Mouse (Mus musculus): ENCODE results near the gene Irf2bp1. TPM values are rescaled to one million over a fixed set of nuclear protein-coding genes. Genes with fewer than 3 reads are reported as not detected.

Irf2bp1 gene
- total RNA-seq, 2 experiments from 2014 or later: 6.9 to 11.4 TPM

DNA sequence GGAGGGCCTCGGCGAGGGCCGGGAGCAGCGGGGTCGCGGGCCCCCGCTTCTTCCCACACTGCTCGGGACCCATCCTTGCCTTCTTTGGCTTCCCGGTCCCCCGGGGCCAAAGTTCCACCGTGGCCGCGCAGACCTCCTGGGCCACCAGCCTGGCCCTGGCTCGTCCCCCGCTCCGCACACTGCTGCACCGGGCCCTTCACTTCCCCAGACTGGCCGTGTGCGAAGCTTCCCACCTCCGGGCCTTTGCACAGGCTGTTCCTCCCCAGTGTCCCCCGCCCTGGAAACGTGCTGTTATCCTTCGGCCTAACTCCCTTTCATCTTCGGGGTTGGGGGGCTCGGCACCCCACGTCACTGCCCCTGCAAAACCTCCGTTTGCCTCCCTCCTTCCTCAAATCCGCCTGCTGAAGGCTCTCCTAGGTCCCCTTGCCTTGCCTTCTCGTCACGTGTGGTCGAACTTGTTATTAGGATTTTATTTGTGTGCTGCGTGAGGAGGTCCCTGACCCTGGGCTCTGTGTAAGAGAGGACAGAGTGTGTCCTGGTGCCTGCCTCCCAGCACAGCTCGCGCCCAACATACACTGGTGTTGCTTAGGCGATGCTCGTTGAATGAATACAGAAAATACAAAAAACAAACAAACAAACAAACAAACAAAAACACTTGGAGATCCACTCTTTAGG is 20.9 kb downstream of the Irf2bp1 start:
- ATAC-seq (ENCODE audit: poor library complexity, severe bottlenecking): peak; percentile 37

DNA sequence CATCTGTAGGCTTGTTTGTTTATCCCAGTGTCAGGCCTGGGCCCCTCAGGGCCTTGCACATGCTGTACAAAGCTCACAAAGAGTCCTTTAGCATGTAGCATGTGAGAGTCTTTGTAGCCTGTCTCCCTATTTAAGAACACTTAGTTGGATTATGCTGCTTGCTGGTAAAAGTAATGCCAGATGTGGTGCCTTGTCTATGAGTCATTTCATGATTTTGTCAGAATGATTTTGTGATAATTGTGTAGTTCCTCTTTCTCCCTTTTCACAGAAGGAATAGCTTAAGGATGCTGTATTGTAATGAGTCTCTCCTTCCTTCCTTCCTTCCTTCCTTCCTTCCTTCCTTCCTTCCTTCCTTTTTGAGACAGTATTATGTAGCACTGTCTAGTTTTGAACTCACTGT is 24.2 kb downstream of the Irf2bp1 start:
- ATAC-seq (ENCODE audit: poor library complexity, severe bottlenecking): no peak

- peak; percentile 74 for ATAC-seq (ENCODE audit: poor library complexity, severe bottlenecking)
Measured at GRCm38 (mm10) chr7:19029084-19029653, 25.3 kb downstream of the Irf2bp1 start.

DNA sequence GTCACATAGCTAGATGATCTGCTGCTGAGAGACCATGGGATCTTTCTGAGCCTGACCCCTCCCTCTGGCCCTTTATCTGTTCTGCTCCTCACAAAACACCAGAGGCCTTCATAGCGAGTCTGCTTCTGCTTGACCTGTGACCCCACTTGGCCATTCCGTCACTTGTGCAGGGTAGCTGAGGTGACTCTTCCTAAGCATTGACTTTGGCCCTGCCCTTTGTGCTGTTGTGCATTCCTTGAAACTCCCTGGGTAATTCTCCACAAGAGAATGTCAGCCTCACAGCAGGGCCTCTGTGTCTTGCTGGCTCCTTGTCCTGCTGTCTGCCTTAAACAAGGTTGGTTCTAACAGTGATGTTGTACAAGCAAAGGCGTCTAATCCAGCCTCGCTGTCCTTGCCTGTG is 27.8 kb downstream of the Irf2bp1 start:
- no peak for ATAC-seq (ENCODE audit: poor library complexity, severe bottlenecking)

DNA sequence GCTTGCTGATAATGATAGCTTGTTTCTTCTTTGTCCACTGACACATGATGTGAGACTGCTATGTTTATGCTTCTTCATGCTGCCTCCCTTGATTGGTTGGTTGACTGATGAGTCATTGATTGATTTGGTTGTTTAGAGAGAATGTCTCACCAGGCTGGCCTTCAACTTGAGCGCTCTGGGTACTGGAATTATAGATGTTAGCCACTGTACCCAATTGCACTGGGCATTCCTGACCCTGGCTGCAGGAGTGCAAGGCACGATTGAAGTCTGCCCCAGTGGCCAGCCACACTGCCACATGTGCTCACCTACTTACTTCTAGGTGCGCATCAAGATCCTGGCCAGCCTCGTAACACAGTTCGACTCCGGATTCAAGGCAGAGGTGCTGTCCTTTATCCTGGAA is 40.8 kb downstream of the Irf2bp1 start:
- no peak for ATAC-seq (ENCODE audit: poor library complexity, severe bottlenecking)

GRCm38 (mm10) chr7:19046286-19047069 is 42.6 kb downstream of the Irf2bp1 start:
- ATAC-seq (ENCODE audit: poor library complexity, severe bottlenecking): no peak

DNA sequence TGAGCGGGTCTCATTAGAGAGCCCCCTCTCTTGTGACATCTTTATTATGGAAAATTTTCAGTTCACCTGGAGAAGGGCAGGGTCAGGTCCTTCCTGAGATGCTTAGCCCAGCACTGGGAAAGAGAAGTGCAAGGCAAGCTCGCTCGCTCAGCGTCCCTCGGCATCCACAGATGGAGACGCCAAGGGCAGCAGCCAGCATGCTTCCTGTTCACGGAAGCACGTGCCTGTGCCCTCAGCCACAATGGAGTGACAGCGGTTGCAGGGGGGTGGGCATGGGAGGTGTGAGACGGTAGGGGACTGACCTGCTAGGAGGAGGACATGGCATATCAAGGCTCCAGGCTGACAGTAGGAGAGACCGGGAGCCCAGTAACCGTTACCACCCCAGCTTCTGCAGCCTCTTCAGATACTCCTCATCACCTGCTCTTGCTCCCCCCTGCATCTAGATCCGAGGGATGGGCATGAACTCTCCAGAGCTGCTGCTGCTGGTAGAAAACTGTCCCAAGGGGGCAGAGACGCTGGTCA is 44.2 kb downstream of the Irf2bp1 start:
- ATAC-seq (ENCODE audit: poor library complexity, severe bottlenecking): no peak

DNA sequence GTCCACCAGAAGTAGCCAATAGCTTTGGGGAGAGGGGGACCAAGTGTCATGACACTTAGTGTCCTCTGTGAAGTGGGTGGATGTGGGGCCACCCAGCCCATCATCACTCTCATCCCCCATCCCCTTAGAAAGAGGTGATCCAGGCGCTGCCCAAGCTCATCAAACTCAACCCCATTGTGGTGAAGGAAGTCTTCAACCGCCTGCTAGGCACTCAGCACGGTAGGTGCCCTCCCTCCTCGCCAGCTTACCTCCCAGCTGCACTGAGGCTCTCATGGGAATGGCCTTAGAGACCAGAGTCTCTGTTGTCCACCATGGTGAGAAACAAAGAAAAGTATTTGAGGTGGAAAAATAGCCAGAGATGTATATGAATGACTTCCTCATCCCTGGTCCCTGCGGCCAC is 45.4 kb downstream of the Irf2bp1 start:
- no peak for ATAC-seq (ENCODE audit: poor library complexity, severe bottlenecking)

DNA sequence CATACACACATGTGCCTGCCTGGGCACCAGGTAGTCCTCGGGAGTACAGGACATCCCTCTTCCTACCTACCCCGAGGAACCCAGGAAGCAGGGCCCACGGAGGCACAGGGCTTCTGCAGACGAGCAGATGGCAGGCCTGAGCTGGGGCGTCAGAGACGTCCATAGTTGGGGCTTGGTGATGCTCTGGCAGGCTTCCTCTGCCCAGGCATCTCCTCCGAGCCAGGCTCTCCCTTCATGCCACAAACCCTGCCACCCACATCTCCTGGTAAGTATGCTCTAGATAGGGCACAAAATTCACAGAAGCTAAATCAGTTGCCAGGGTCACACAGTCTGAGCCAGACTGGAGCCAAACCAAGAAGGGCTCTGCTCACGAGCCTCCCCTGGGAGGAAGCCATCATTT is 46.3 kb downstream of the Irf2bp1 start:
- ATAC-seq (ENCODE audit: poor library complexity, severe bottlenecking): no peak

DNA sequence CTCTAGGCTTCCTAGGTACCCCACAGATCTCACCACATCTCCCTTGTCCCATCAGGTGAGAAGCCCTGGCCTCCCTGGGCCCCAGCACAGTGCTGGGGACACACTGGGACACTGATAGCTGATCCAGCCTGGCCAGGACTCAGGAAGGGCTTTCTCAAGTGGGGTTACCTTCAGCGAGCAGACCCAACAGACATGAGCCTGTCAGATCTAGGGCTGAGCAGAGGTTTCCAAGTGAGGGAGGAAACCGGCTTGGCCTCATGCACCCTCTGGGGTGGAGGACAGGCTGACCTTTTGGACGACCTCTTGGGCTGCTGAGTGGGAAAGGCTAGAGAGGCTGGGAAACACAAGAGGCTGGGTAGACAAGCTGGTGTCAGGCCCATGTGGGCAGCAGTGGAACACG is 47.3 kb downstream of the Irf2bp1 start:
- no peak for ATAC-seq (ENCODE audit: poor library complexity, severe bottlenecking)

DNA sequence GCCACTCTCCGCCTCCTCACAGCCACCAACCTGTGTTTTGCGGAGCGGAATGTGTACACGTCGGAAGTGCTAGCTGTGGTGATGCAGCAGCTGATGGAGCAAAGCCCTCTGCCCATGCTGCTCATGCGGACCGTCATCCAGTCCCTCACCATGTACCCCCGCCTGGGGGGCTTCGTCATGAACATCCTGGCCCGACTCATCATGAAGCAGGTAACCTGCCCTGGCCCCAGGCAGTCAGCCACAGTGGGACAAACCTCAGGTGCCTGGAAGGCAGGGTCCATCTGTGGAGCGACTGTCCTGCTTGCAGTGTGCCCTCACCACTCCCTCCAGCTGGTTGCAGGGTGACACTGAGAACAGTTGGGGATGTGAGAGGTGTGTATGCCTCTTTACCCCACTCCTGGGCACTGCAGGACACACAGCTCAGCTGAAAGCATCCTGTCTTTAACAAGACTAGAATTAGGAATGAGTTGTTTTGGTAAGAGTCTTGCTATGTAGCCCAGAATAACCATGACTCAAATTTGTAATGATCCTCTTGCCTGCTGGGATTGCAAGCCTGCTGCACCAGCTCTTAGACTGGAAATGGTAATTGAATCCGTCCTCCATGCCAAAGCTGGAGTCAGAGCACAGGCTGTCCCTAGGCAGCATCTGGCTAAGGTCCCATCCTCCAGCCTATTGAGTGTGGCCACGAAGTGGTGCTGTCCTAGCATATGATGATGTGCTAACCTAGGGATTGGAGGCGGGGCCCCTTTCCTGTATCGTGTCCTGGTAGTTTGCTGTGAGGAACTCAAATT is 48.7 kb downstream of the Irf2bp1 start:
- ATAC-seq (ENCODE audit: poor library complexity, severe bottlenecking): no peak

DNA sequence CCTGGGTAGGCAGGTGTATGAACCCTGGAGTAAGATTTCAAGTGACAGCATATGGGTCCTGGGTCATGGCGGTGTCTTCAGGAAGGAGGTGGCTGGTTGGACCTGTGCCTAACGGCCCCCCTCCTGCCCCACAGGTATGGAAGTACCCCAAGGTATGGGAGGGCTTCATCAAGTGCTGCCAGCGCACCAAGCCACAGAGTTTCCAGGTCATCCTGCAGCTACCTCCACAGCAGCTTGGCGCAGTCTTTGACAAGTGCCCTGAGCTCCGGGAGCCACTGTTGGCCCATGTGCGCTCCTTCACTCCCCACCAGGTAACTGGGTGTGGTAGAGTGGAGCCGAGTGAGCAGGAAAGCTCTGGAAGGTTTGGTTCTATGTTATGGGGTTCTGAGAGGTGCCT is 49.3 kb downstream of the Irf2bp1 start:
- ATAC-seq (ENCODE audit: poor library complexity, severe bottlenecking): no peak

GRCm38 (mm10) chr7:19054047-19054776 is 50.4 kb downstream of the Irf2bp1 start, which contains the start of gene Rsph6a:
Gene Rsph6a, plus strand, starts transcription at chr7:19054690.
- no peak for ATAC-seq (ENCODE audit: poor library complexity, severe bottlenecking)

DNA sequence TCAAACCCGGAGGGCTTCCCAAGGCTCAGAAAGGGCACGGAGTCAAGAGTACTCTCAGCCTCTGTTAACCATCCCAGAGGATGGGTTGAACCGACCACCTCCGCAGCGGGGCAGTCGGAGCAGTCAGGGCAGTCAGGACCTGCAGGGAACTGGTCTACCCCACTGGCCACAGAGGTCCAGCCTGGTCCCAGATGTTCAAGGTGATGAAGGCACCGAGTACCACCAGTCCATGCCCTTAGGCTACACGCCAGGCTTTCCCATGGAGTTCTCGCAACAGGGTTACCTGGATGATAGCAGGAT is 50.9 kb downstream of the Irf2bp1 start:
- no peak for ATAC-seq (ENCODE audit: poor library complexity, severe bottlenecking)

- no peak for ATAC-seq (ENCODE audit: poor library complexity, severe bottlenecking)
Measured at GRCm38 (mm10) chr7:19055108-19055507, 51.3 kb downstream of the Irf2bp1 start.

Other genes starting within 250 kb of the Irf2bp1 start
- gene Psg19, start 205.5 kb upstream of the Irf2bp1 start, total RNA-seq (2015): not detected in 2 replicates
- gene Psg19, start 205.5 kb upstream of the Irf2bp1 start, total RNA-seq (2017): not detected in 2 replicates
- not detected in 2 replicates for gene Psg17, start 182.4 kb upstream of the Irf2bp1 start, total RNA-seq (2015)
- not detected in 2 replicates for gene Psg17, start 182.4 kb upstream of the Irf2bp1 start, total RNA-seq (2017)
- gene Mill2, start 164.1 kb upstream of the Irf2bp1 start, total RNA-seq (2015): not detected in 2 replicates
- gene Mill2, start 164.1 kb upstream of the Irf2bp1 start, total RNA-seq (2017): 0.08 TPM in 1 of 2 replicates, not detected in the other
- 492 and 634 TPM in 2 replicates for gene Pglyrp1, start 132.7 kb upstream of the Irf2bp1 start, total RNA-seq (2015)
- 78.5 and 108 TPM in 2 replicates for gene Pglyrp1, start 132.7 kb upstream of the Irf2bp1 start, total RNA-seq (2017)
- 12.9 and 15.3 TPM in 2 replicates for gene Ccdc61, start 93.6 kb upstream of the Irf2bp1 start, total RNA-seq (2015)
- gene Ccdc61, start 93.6 kb upstream of the Irf2bp1 start, total RNA-seq (2017): 8.9 and 12.2 TPM in 2 replicates
- gene Nova2, start 78.2 kb upstream of the Irf2bp1 start, total RNA-seq (2015): not detected in 2 replicates
- gene Nova2, start 78.2 kb upstream of the Irf2bp1 start, total RNA-seq (2017): not detected in 2 replicates
- gene Nanos2, start 16.6 kb upstream of the Irf2bp1 start, total RNA-seq (2015): not detected in 2 replicates
- not detected in 2 replicates for gene Nanos2, start 16.6 kb upstream of the Irf2bp1 start, total RNA-seq (2017)
- 0.25 TPM in 1 of 2 replicates, not detected in the other for gene Mypop, start 12.8 kb upstream of the Irf2bp1 start, total RNA-seq (2015)
- gene Mypop, start 12.8 kb upstream of the Irf2bp1 start, total RNA-seq (2017): 0.15 and 0.24 TPM in 2 replicates
- gene Foxa3, start 19.5 kb downstream of the Irf2bp1 start, total RNA-seq (2015): not detected in 2 replicates
- gene Foxa3, start 19.5 kb downstream of the Irf2bp1 start, total RNA-seq (2017): not detected in 2 replicates
- 48.4 and 54.7 TPM in 2 replicates for gene Sympk, start 20.3 kb downstream of the Irf2bp1 start, total RNA-seq (2015)
- gene Sympk, start 20.3 kb downstream of the Irf2bp1 start, total RNA-seq (2017): 26.6 and 30.4 TPM in 2 replicates
- gene Rsph6a, start 50.6 kb downstream of the Irf2bp1 start, total RNA-seq (2015): not detected in 2 replicates
- gene Rsph6a, start 50.6 kb downstream of the Irf2bp1 start, total RNA-seq (2017): not detected in 2 replicates
- gene Dmwd, start 72.2 kb downstream of the Irf2bp1 start, total RNA-seq (2015): 4.1 and 6.2 TPM in 2 replicates
- gene Dmwd, start 72.2 kb downstream of the Irf2bp1 start, total RNA-seq (2017): 1.0 and 1.3 TPM in 2 replicates
- 2.2 and 5.4 TPM in 2 replicates for gene Dmpk, start 79.8 kb downstream of the Irf2bp1 start, total RNA-seq (2015)
- 2.7 and 3.1 TPM in 2 replicates for gene Dmpk, start 79.8 kb downstream of the Irf2bp1 start, total RNA-seq (2017)
- gene Six5, start 90.5 kb downstream of the Irf2bp1 start, total RNA-seq (2015): 0.18 TPM in 1 of 2 replicates, not detected in the other
- 0.04 and 0.07 TPM in 2 replicates for gene Six5, start 90.5 kb downstream of the Irf2bp1 start, total RNA-seq (2017)
- 0.05 TPM in 1 of 2 replicates, not detected in the other for gene Gm4969, start 114.3 kb downstream of the Irf2bp1 start, total RNA-seq (2015)
- gene Gm4969, start 114.3 kb downstream of the Irf2bp1 start, total RNA-seq (2017): 0.29 TPM in 1 of 2 replicates, not detected in the other
- gene Fbxo46, start 115.8 kb downstream of the Irf2bp1 start, total RNA-seq (2015): 1.5 and 1.9 TPM in 2 replicates
- 6.5 and 6.9 TPM in 2 replicates for gene Fbxo46, start 115.8 kb downstream of the Irf2bp1 start, total RNA-seq (2017)
- gene Qpctl, start 145.2 kb downstream of the Irf2bp1 start, total RNA-seq (2015): 6.6 and 7.9 TPM in 2 replicates
- gene Qpctl, start 145.2 kb downstream of the Irf2bp1 start, total RNA-seq (2017): 3.5 and 4.5 TPM in 2 replicates
- 44.2 and 53.7 TPM in 2 replicates for gene Snrpd2, start 145.7 kb downstream of the Irf2bp1 start, total RNA-seq (2015)
- 28.3 and 32.4 TPM in 2 replicates for gene Snrpd2, start 145.7 kb downstream of the Irf2bp1 start, total RNA-seq (2017)
- not detected in 2 replicates for gene Gipr, start 162.1 kb downstream of the Irf2bp1 start, total RNA-seq (2015)
- not detected in 2 replicates for gene Gipr, start 162.1 kb downstream of the Irf2bp1 start, total RNA-seq (2017)
- 5.2 and 9.1 TPM in 2 replicates for gene Eml2, start 172.4 kb downstream of the Irf2bp1 start, total RNA-seq (2015)
- gene Eml2, start 172.4 kb downstream of the Irf2bp1 start, total RNA-seq (2017): 8.7 and 13.4 TPM in 2 replicates
- gene Gpr4, start 208.5 kb downstream of the Irf2bp1 start, total RNA-seq (2015): not detected in 2 replicates
- gene Gpr4, start 208.5 kb downstream of the Irf2bp1 start, total RNA-seq (2017): 0.12 TPM in 1 of 2 replicates, not detected in the other
- gene Opa3, start 224.3 kb downstream of the Irf2bp1 start, total RNA-seq (2015): 12.3 and 15.7 TPM in 2 replicates
- 18.2 and 20.7 TPM in 2 replicates for gene Opa3, start 224.3 kb downstream of the Irf2bp1 start, total RNA-seq (2017)